Mouse (Mus musculus) stomach, embryonic 14.5 days (tissue): ENCODE measurements around the gene Ltbp2. TPM values are rescaled to one million over a fixed set of nuclear protein-coding genes. Genes with fewer than 3 reads are reported as not detected.

ENCODE experiments used
- ATAC-seq: fragments of 200-750 bp; cut with Nextera tagmentation; 2 replicates; pipeline ENCODE4 v1.8.0; 2017; ENCODE audit warnings: low read depth, moderate TSS enrichment; ENCODE audit not compliant: insufficient number of reproducible peaks, insufficient read depth, low FRiP score
- H3K27ac ChIP-seq: fragments of 300-500 bp; sonication (generic); 2 replicates; pipeline ENCODE4 v1.5.1; 2014; ENCODE audit warnings: mild to moderate bottlenecking, low read length, moderate library complexity, mixed read lengths
- H3K27me3 ChIP-seq: fragments of 300-500 bp; sonication (generic); 2 replicates; pipeline ENCODE4 v1.6.1; 2014; ENCODE audit warnings: low read length, control low read depth, mixed read lengths; ENCODE audit not compliant: control insufficient read depth, insufficient read depth
- H3K36me3 ChIP-seq: fragments of 300-500 bp; sonication (generic); 2 replicates; pipeline ENCODE4 v1.6.1; 2014; ENCODE audit warnings: mild to moderate bottlenecking, control low read depth, low read length, moderate library complexity, mixed read lengths; ENCODE audit not compliant: control insufficient read depth, insufficient read depth
- H3K4me1 ChIP-seq: fragments of 300-500 bp; sonication (generic); 2 replicates; pipeline ENCODE4 v1.6.1; 2014; ENCODE audit warnings: low read length, control low read depth, mixed read lengths; ENCODE audit not compliant: control insufficient read depth, insufficient read depth
- H3K4me2 ChIP-seq: fragments of 300-500 bp; sonication (generic); replicated peaks from 2 replicates; pipeline ENCODE4 v1.6.1; 2014; ENCODE audit warnings: low read depth, low read length, control low read depth
- H3K4me3 ChIP-seq: fragments of 300-500 bp; sonication (generic); 2 replicates; pipeline ENCODE4 v1.5.1; 2014; ENCODE audit warnings: low read depth, low read length, control low read depth
- H3K9ac ChIP-seq: fragments of 300-500 bp; sonication (generic); replicated peaks from 2 replicates; pipeline ENCODE4 v1.6.1; 2014; ENCODE audit warnings: low read depth, mild to moderate bottlenecking, control low read depth, low read length, moderate library complexity, mixed read lengths
- H3K9me3 ChIP-seq: fragments of 300-500 bp; sonication (generic); 2 replicates; pipeline ENCODE4 v1.6.1; 2016; ENCODE audit warnings: low read depth, low read length, control low read depth; ENCODE audit not compliant: control insufficient read depth
- WGBS: fragments of 180-500 bp; shearing (Covaris S2); extraction: QIAGEN DNeasy Blood & Tissue Kit; methylation state at CpG from one replicate; pipeline ENCODE4 v1.1.7; 2014; 5-methylcytosine and 5-hydroxymethylcytosine counted together
- polyA plus RNA-seq: library from polyadenylated mRNA; unstranded; fragments of >200 nt; fragmentation: Nextera tagmentation; extraction: Ambion mirVana; gene quantifications from 2 replicates; pipeline ENCODE4 v1.2.1, GENCODE M21; 2014

The Ltbp2 gene
- polyA plus RNA-seq, 1 experiment from 2014 or later = 0.36 TPM

DNA sequence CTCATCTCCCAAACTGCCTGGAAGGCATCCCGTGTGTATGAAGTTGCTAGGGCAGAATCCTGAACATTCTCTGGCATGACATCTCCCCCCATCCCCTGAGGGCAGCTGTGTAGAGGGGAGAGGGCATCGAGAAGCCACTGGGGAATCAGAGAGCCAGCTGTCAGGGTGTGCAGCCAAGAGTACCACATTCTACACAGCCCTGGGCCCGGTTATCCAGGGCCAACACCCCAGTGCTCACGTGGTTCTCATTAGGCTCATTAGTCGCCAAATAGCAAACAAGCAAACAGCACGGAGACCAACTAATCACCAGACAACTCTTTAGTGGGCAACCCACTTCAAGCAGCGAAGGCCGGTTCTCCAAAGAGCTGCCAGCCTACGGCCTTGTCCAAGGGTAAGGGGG, 10.9 kb downstream of the Ltbp2 start:
- H3K27ac ChIP-seq = no peak overlapping the region
- H3K4me3 ChIP-seq = no peak overlapping the region
- H3K9me3 ChIP-seq = no peaks in the 10 kb centered on the region
- H3K27me3 ChIP-seq = no peaks in the 10 kb centered on the region
- no peaks in the 10 kb centered on the region for H3K36me3 ChIP-seq
- H3K4me1 ChIP-seq = no peaks in the 10 kb centered on the region
- WGBS = 83% methylated on average over 9 of the region's 9 CpGs
- H3K9ac ChIP-seq = no peak overlapping the region
- no peak for ATAC-seq
- H3K4me2 ChIP-seq = no peak overlapping the region

DNA sequence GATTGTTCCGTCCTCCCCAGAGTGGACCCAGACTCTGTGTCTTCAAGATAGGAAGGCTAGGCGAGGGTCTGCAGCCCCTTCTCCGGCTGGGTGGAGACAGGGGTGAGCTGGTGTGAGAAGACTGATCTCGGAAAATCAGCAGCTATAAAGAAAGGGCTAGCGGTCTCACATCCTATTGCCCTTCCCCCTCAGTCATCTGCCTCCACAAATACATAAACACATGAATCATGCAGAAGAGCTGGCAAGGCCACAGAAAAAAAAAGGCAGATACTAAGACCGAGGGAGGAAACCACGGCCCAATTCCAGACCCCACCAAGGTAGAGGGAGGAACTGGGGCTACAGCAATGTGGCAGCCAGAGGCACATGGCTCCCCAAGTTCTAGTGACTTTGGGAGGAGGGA, 11.5 kb downstream of the Ltbp2 start:
- H3K4me1 ChIP-seq = no peaks in the 10 kb centered on the region
- 41% methylated on average over 7 of the region's 7 CpGs for WGBS
- H3K4me2 ChIP-seq = no peak overlapping the region
- no peak overlapping the region for H3K27ac ChIP-seq
- no peak overlapping the region for H3K4me3 ChIP-seq
- H3K27me3 ChIP-seq = no peaks in the 10 kb centered on the region
- no peak overlapping the region for H3K9ac ChIP-seq
- no peaks in the 10 kb centered on the region for H3K9me3 ChIP-seq
- ATAC-seq = no peak
- H3K36me3 ChIP-seq = no peaks in the 10 kb centered on the region

DNA sequence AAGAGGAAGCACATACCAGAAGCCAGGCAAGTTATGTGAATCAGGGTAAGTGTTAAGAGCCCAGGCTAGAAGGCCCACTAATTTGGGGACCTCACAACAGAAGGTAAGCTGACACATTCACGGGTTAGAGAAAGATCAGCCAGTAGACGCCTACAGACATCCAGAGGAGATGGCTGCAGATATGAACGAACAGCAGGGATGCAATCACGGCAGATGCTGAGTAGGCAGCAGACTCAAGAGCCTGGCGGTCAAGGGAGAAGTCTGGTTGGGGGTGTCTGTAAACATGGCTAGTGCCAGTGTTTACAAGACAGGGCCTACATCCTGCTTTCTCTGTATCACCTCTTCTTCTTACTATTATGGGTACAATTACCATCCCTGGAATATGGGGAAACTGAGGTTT, 13.1 kb downstream of the Ltbp2 start:
- Histone ChIP-seq H3K4me1 (peaks cover 4% of the 10 kb centered on the region; the same call in 1 of the 2 replicates), H3K27ac (no peak overlapping the region), H3K36me3 (no peaks in the 10 kb centered on the region), H3K27me3 (no peaks in the 10 kb centered on the region), H3K4me2 (no peak overlapping the region), H3K9ac (no peak overlapping the region), H3K4me3 (no peak overlapping the region), H3K9me3 (no peaks in the 10 kb centered on the region)
- no peak for ATAC-seq
- 75% methylated on average over 5 of the region's 5 CpGs for WGBS

DNA sequence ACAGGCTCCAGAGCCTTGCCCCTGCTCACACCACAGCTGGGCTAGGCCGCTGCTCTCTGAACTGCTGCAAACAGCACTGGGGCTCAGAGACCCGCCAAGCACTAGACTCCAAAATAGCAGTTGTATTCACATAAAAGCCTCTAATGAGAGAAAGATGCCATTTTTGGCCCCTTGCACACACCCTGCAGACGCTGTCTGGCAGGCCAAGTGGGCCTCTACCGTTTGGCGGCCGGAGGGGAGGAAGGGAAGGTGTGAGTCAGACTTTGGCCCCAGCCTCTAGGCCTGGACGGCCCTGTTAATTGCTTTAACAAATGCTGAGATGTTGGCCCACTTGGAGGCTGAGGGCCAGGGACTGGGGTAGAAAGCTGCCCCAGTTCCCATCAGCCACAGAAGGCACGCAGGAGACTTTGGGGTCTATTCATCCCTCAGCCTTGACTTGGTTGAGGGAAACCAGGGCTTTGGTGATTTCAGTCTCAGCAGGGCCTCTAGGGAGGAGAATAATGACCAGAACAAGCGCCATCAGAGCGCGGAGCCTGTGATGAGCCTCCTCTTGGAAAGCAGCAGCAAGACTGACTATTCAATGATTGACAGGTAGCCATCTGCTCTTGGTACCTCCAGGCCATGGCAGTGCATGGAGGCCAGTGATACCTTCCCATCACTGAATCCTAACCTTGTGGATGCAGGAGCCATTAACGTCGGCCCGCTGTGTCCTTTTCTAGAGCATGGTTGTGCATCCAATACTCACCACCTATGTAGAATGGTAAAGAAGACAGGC, 14.0 kb downstream of the Ltbp2 start:
- no peak overlapping the region for H3K27ac ChIP-seq
- no peaks in the 10 kb centered on the region for H3K27me3 ChIP-seq
- no peak overlapping the region for H3K9ac ChIP-seq
- no peak for ATAC-seq
- H3K4me1 ChIP-seq = peaks cover 6% of the 10 kb centered on the region; the same call in 1 of the 2 replicates
- no peaks in the 10 kb centered on the region for H3K9me3 ChIP-seq
- WGBS = 82% methylated on average over 14 of the region's 14 CpGs
- no peaks in the 10 kb centered on the region for H3K36me3 ChIP-seq
- no peak overlapping the region for H3K4me2 ChIP-seq
- H3K4me3 ChIP-seq = no peak overlapping the region

DNA sequence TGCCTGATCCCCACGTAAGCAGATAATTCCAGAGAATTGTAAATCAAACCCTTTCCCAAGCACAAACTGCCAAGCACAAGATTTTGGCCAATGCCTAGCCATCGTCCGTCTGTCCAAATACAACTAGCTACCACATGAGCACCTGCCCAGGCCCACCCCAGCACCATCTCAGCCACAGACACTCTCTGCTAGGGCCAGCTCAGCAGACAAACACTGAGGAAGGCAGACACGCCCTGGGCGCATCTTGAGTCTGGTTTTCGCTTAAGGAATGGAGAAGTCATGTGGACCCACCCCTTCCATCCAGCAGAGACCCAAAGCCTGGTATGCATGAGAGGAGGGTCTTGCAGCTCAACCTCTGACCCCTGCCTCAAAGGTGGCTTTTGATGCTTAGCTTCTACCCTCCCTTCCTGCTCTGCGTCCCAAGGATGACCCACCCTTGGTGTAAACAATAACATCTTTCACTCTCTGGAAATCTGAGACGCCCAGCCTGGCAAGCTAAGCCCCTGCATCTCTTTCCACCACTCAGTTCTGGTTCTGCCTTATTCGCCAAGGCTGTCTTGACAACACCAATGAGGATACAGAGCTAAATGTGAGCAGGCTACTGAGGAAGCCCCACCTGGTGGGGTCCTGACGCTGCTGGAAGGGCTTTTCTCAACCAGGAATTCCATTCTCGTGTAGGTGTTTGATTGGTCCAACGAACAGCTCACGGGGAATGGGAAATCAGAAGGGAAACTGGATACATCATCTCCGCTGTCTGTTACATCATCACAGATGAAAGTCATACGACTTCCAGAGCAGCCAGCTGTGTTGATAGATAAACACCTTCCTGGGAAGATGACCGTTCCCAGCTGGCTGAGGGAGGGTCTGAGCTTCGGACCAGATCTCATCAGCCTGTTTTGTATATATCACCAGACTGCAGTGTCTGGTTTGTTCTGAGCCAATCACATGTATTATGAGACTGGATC, 17.9 kb downstream of the Ltbp2 start:
- no peak overlapping the region for H3K4me2 ChIP-seq

DNA sequence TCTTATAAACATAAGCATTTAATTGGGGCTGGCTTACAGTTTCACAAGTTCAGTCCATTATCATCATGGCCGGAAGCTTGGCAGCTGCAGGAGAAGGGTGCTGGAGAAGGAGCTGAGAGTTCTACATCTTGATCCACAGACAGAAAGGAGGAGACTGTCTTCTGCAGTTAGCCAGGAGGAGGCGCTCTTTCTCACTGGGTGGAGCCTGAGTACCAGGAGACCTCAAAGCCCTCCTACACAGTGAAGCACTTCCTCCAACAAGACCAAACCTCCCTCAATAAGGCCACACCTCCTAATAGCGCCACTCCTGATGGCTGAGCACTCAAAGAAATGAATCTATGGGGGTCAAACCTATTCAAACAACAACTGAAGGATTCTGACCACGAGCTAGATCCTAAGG, 18.6 kb downstream of the Ltbp2 start:
- Histone ChIP-seq H3K9ac (no peak overlapping the region), H3K27ac (no peak overlapping the region), H3K27me3 (no peaks in the 10 kb centered on the region), H3K4me1 (peaks cover 6% of the 10 kb centered on the region; the same call in 1 of the 2 replicates), H3K4me2 (no peak overlapping the region), H3K9me3 (no peaks in the 10 kb centered on the region), H3K36me3 (no peaks in the 10 kb centered on the region), H3K4me3 (no peak overlapping the region)
- 68% methylated on average over 4 of the region's 4 CpGs for WGBS
- ATAC-seq = no peak

More for the DNA sequence above, 17.9 kb downstream of the Ltbp2 start:
- Histone ChIP-seq H3K9me3 (no peaks in the 10 kb centered on the region), H3K27ac (no peak overlapping the region), H3K4me1 (peaks cover 6% of the 10 kb centered on the region; the same call in 1 of the 2 replicates), H3K9ac (no peak overlapping the region), H3K36me3 (no peaks in the 10 kb centered on the region), H3K4me3 (no peak overlapping the region), H3K27me3 (no peaks in the 10 kb centered on the region)
- WGBS = 26% methylated on average over 17 of the region's 17 CpGs
- ATAC-seq = peak; percentile 34; the same call in 1 of the 2 replicates

DNA sequence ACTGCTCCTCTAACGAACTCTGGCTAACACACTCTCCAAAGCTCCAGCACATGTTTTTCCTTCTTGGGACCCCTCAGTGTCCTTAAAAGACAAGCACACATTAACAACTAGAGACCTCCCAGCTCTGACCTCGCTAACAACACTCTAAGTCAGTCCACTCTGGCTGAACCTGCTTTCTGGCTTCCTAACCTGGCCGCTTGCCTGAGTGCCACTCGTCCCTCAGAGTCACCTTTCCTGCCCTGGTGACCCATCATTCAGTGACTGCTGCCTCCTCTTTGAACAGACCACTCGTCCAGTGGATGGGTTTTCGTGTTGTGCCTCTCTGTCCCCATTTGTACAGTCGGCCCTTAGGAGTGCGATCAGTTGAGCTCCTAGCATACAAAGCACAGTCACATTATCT, 19.8 kb downstream of the Ltbp2 start:
- WGBS = 80% methylated on average over 8 of the region's 8 CpGs
- H3K36me3 ChIP-seq = no peaks in the 10 kb centered on the region
- H3K27ac ChIP-seq = no peak overlapping the region
- ATAC-seq = no peak
- H3K4me1 ChIP-seq = peaks cover 9% of the 10 kb centered on the region; the same call in 1 of the 2 replicates
- no peak overlapping the region for H3K9ac ChIP-seq
- H3K27me3 ChIP-seq = no peaks in the 10 kb centered on the region
- no peak overlapping the region for H3K4me2 ChIP-seq
- no peaks in the 10 kb centered on the region for H3K9me3 ChIP-seq
- no peak overlapping the region for H3K4me3 ChIP-seq

DNA sequence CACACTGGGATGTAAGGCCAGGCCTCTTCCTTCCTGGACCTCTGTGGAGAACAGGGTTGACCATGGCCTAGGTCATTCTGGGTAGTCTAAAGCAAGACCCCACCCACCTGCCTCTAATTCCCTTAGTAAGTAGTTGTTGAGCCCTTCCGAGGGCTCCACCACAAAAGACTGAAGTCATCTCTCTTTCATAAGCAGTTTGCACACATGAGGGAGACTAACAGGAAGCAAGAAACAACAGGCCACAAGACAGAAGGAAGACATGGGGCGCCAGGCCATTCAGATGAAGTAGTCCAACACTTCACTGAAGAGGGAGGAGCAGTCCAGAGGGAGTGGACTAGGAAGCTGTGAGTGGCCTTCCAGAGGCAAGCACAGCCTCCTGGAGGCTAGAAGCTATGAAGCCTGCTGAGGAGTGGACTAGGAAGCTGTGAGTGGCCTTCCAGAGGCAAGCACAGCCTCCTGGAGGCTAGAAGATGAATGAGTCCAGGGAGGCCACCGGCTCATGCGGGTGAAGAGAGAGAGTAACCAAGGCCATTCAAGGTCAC, 21.2 kb downstream of the Ltbp2 start:
- H3K9ac ChIP-seq = no peak overlapping the region
- no peak overlapping the region for H3K4me3 ChIP-seq
- no peak overlapping the region for H3K4me2 ChIP-seq
- H3K36me3 ChIP-seq = no peaks in the 10 kb centered on the region
- ATAC-seq = no peak
- H3K27ac ChIP-seq = no peak overlapping the region
- no peaks in the 10 kb centered on the region for H3K9me3 ChIP-seq
- no peaks in the 10 kb centered on the region for H3K27me3 ChIP-seq
- 69% methylated on average over 4 of the region's 4 CpGs for WGBS
- H3K4me1 ChIP-seq = peaks cover 12% of the 10 kb centered on the region; the same call in 1 of the 2 replicates
